Mouse (Mus musculus) midbrain, postnatal 0 days (tissue): ENCODE measurements at regions not wholly inside any gene's neighbourhood (a gene's known extent, or its start where the extent isn't known, plus 50 kb on each side); places are given as distances from the start of the nearest gene placed in this dataset.
A peak's percentile ranks its signal among the peaks of the same experiment; 100 is the strongest.

Experiments
- ATAC-seq: fragments of 200-750 bp; cut with Nextera tagmentation; 2 replicates; pipeline ENCODE4 v1.8.0; 2017; ENCODE audit warnings: moderate number of reproducible peaks, mild to moderate bottlenecking, moderate TSS enrichment, moderate library complexity; ENCODE audit not compliant: low FRiP score
- DNase-seq: peaks from one replicate; pipeline ENCODE4 v3.0.0-alpha.2; 2015; ENCODE audit warnings: low spot score
- H3K27ac ChIP-seq: fragments of 300-500 bp; sonication (generic); 2 replicates; pipeline ENCODE4 v1.5.1; 2014; ENCODE audit warnings: low read depth, mild to moderate bottlenecking, low read length, mixed read lengths
- H3K27me3 ChIP-seq: fragments of 300-500 bp; sonication (generic); 2 replicates; pipeline ENCODE4 v1.6.1; 2014; ENCODE audit warnings: low read length, control low read depth, mixed read lengths; ENCODE audit not compliant: insufficient read depth
- H3K36me3 ChIP-seq: fragments of 300-500 bp; sonication (generic); 2 replicates; pipeline ENCODE4 v1.6.1; 2014; ENCODE audit warnings: low read length, control low read depth, mixed read lengths; ENCODE audit not compliant: insufficient read depth
- H3K4me1 ChIP-seq: fragments of 300-500 bp; sonication (generic); 2 replicates; pipeline ENCODE4 v1.6.1; 2014; ENCODE audit warnings: mild to moderate bottlenecking, control low read depth, antibody characterized with exemption, low read length, mixed read lengths; ENCODE audit not compliant: insufficient read depth
- H3K4me2 ChIP-seq: fragments of 300-500 bp; sonication (generic); 2 replicates; pipeline ENCODE4 v1.6.1; 2014; ENCODE audit warnings: low read depth, mild to moderate bottlenecking, low read length, mixed read lengths; ENCODE audit not compliant: poor library complexity, severe bottlenecking
- H3K4me3 ChIP-seq: fragments of 300-500 bp; sonication (generic); 2 replicates; pipeline ENCODE4 v1.5.1; 2014; ENCODE audit warnings: low read depth, mild to moderate bottlenecking, low read length, moderate library complexity
- H3K9ac ChIP-seq: fragments of 300-500 bp; sonication (generic); replicated peaks from 2 replicates; pipeline ENCODE4 v1.6.1; 2014; ENCODE audit warnings: mild to moderate bottlenecking, low read length, moderate library complexity, mixed read lengths; ENCODE audit not compliant: poor library complexity, severe bottlenecking
- H3K9me3 ChIP-seq: fragments of 300-500 bp; sonication (generic); 2 replicates; pipeline ENCODE4 v1.6.1; 2016; ENCODE audit warnings: low read length, control low read depth
- CTCF ChIP-seq: IDR thresholded peaks from 2 replicates; pipeline ENCODE4 v1.5.1; 2016; ENCODE audit warnings: antibody characterized with exemption, mild to moderate bottlenecking
- WGBS: fragments of 180-500 bp; shearing (Covaris S2); extraction: QIAGEN DNeasy Blood & Tissue Kit; methylation state at CpG from one replicate; pipeline ENCODE4 v1.1.7; 2014; 5-methylcytosine and 5-hydroxymethylcytosine counted together

DNA sequence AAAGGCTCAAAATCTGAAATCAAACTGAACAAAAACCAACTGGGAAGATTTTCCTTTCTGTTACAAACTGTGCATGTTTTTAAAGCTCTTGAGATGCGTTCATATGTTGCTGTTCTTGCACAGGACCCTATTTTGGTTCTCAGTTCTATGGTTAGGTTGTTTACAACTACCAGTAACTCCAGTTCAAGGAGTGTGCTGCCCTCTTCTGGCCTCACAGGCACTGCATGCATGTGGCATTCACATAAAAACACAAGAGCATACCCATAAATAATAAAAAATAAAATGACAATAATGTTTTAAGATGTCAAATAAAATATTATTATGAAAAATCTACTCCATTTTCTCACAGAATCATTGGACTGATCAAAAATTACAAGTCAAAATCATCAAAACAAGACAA, 818.9 kb downstream of the Fat4 start:
- Histone ChIP-seq H3K27me3 (no peaks in the 10 kb centered on the region), H3K9me3 (peaks cover 3% of the 10 kb centered on the region; the same call in 1 of the 2 replicates), H3K4me2 (no peak overlapping the region), H3K27ac (no peak overlapping the region), H3K9ac (no peak overlapping the region), H3K4me3 (no peak overlapping the region), H3K36me3 (no peaks in the 10 kb centered on the region), H3K4me1 (no peaks in the 10 kb centered on the region)
- 91% methylated on average over 1 of the region's 1 CpGs for WGBS
- no peak for ATAC-seq
- DNase-seq, result no peak
- TF ChIP-seq CTCF, result peak; percentile 45

- no peaks in the 10 kb centered on the region for H3K4me1 ChIP-seq
- no peaks in the 10 kb centered on the region for H3K27me3 ChIP-seq
- H3K4me2 ChIP-seq, result no peak overlapping the region
- ATAC-seq (peak; percentile 69), DNase-seq (no peak)
- H3K9me3 ChIP-seq, result no peaks in the 10 kb centered on the region
- H3K27ac ChIP-seq, result peak overlapping the region; percentile 18
- no peak for TF ChIP-seq CTCF
- no peak overlapping the region for H3K4me3 ChIP-seq
- WGBS, result 20% methylated on average over 13 of the region's 13 CpGs
- H3K36me3 ChIP-seq, result no peaks in the 10 kb centered on the region
- H3K9ac ChIP-seq, result no peak overlapping the region
These were observed 818.0 kb upstream of the Intu start for GRCm38 (mm10) chr3:39712795-39713709.

- Histone ChIP-seq H3K4me3 (no peak overlapping the region), H3K9me3 (no peaks in the 10 kb centered on the region), H3K27ac (no peak overlapping the region), H3K4me2 (no peak overlapping the region), H3K9ac (no peak overlapping the region), H3K27me3 (no peaks in the 10 kb centered on the region), H3K36me3 (no peaks in the 10 kb centered on the region), H3K4me1 (no peaks in the 10 kb centered on the region)
- no peak for DNase-seq
- TF ChIP-seq CTCF, result no peak
- no peak for ATAC-seq
- WGBS, result 55% methylated on average over 5 of the region's 5 CpGs
These were observed 817.0 kb upstream of the Intu start for GRCm38 (mm10) chr3:39714056-39714592.

DNA sequence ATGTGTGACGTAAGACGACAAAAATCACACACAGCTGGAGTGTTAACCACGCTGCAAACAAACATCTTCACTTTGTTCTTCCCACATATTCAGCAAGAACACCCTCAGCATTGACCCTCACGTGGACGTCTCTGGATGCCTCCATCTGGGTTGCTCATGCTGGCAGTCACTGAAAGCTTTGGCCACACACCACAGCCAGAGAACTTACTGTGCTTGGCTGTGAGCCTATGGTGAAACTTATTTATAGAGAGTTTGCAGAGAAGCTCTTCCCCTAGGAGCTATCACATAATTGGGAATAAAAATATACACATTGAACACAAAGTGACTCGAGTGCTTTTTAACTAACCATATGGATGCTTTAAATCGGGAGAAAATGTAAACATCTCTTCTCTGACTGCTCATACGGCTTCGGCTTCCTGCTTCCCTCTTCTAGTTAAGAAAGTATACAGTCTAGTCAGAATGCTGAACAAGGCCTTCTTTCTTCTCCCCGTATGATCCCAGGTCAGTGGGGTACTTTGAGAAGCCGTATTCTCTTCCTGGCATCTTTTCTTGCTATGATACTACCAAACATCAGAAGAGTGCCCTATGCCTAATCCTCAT, 812.0 kb upstream of the Intu start:
- TF ChIP-seq CTCF, result no peak
- 77% methylated on average over 11 of the region's 11 CpGs for WGBS
- H3K4me1 ChIP-seq, result no peaks in the 10 kb centered on the region
- no peaks in the 10 kb centered on the region for H3K27me3 ChIP-seq
- no peak overlapping the region for H3K27ac ChIP-seq
- no peak overlapping the region for H3K4me2 ChIP-seq
- H3K9ac ChIP-seq, result no peak overlapping the region
- DNase-seq (no peak), ATAC-seq (no peak)
- no peak overlapping the region for H3K4me3 ChIP-seq
- no peaks in the 10 kb centered on the region for H3K9me3 ChIP-seq
- no peaks in the 10 kb centered on the region for H3K36me3 ChIP-seq

- Histone ChIP-seq H3K27ac (no peak overlapping the region), H3K4me2 (no peak overlapping the region), H3K4me1 (no peaks in the 10 kb centered on the region), H3K9me3 (no peaks in the 10 kb centered on the region), H3K27me3 (no peaks in the 10 kb centered on the region), H3K4me3 (no peak overlapping the region), H3K36me3 (no peaks in the 10 kb centered on the region), H3K9ac (no peak overlapping the region)
- no peak for TF ChIP-seq CTCF
- ATAC-seq (no peak), DNase-seq (no peak)
- 93% methylated on average over 3 of the region's 3 CpGs for WGBS
These were observed 805.3 kb upstream of the Intu start for GRCm38 (mm10) chr3:39725755-39726154.

- no peak overlapping the region for H3K4me3 ChIP-seq
- no peak overlapping the region for H3K27ac ChIP-seq
- no peaks in the 10 kb centered on the region for H3K9me3 ChIP-seq
- H3K36me3 ChIP-seq, result no peaks in the 10 kb centered on the region
- H3K9ac ChIP-seq, result no peak overlapping the region
- TF ChIP-seq CTCF, result no peak
- H3K4me2 ChIP-seq, result no peak overlapping the region
- H3K4me1 ChIP-seq, result no peaks in the 10 kb centered on the region
- ATAC-seq, result no peak
- peak; percentile 12 for DNase-seq
- H3K27me3 ChIP-seq, result no peaks in the 10 kb centered on the region
- WGBS, result 43% methylated on average over 1 of the region's 1 CpGs
These were observed 794.4 kb upstream of the Intu start for GRCm38 (mm10) chr3:39736639-39737038.
